Mouse (Mus musculus): Measurements from ENCODE around the gene Eea1.

- no peak for TF ChIP-seq POLR2A (IDR thresholded peaks at IDR 0.05; ENCODE audit: control insufficient read depth, low read depth, low read length)
- TF ChIP-seq CTCF (IDR thresholded peaks at IDR 0.05; ENCODE audit: control insufficient read depth, insufficient read depth, insufficient replicate concordance, low read depth, low read length): no peak
These were observed 135.0 kb downstream of the Eea1 start for GRCm38 (mm10) chr10:96075403-96075802.

Measured in testis, adult 2 months (tissue).